Mouse (Mus musculus): ENCODE results near the gene Sash3. TPM values are rescaled to one million over a fixed set of nuclear protein-coding genes. Genes with fewer than 3 reads are reported as not detected.
"Not testable (repeated sequence)": the region's sequence is repeated elsewhere in the genome, so short reads cannot be mapped to it uniquely, and the experiment has no call there.

Gene Sash3
- polyA plus RNA-seq, 1 experiment from 2014 or later: 1.7 TPM

- Histone ChIP-seq H3K27ac (ENCODE audit: low read length) (no peak overlapping the region), H3K36me3 (ENCODE audit: insufficient read depth, low read length) (no peaks in the 10 kb centered on the region), H3K9me3 (ENCODE audit: low read length) (no peaks in the 10 kb centered on the region), H3K9ac (replicated peaks; ENCODE audit: low read length) (no peak overlapping the region), H3K4me1 (ENCODE audit: insufficient read depth, low read length) (no peaks in the 10 kb centered on the region), H3K4me3 (ENCODE audit: low read length) (no peak overlapping the region), H3K27me3 (ENCODE audit: insufficient read depth, low read length) (no peaks in the 10 kb centered on the region), H3K4me2 (replicated peaks; ENCODE audit: low read depth, low read length) (no peak overlapping the region)
- no peak for ATAC-seq (ENCODE audit: low FRiP score, low TSS enrichment)
- WGBS: 90% methylated on average over 2 of the region's 2 CpGs
These were observed 52.8 kb downstream of the Sash3 start for GRCm38 (mm10) chrX:48199026-48199425.

DNA sequence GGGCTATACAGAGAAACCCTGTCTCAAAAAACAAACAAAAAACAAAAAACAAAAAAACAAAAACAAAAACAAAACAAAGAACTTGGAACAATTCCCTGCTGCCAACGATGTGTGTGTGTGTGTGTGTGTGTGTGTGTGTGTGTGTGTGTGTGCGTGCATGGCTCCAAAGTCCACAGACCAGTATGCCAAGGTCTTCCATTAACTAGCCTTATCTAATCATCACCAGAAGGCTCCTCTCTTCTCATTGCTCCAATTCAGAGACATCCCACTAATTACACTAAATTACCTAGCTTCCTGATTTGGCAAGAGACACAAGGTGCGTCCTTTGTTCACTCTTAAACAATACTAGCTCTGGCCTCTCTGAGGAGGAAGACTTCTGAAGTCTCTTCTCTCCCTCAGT, 54.5 kb downstream of the Sash3 start:
- Histone ChIP-seq H3K4me2 (replicated peaks; ENCODE audit: low read depth, low read length) (no peak overlapping the region), H3K4me3 (ENCODE audit: low read length) (no peak overlapping the region), H3K4me1 (ENCODE audit: insufficient read depth, low read length) (no peaks in the 10 kb centered on the region), H3K27me3 (ENCODE audit: insufficient read depth, low read length) (no peaks in the 10 kb centered on the region), H3K36me3 (ENCODE audit: insufficient read depth, low read length) (no peaks in the 10 kb centered on the region), H3K27ac (ENCODE audit: low read length) (no peak overlapping the region), H3K9ac (replicated peaks; ENCODE audit: low read length) (no peak overlapping the region), H3K9me3 (ENCODE audit: low read length) (no peaks in the 10 kb centered on the region)
- WGBS: 78% methylated on average over 3 of the region's 3 CpGs
- no peak for ATAC-seq (ENCODE audit: low FRiP score, low TSS enrichment)

- ATAC-seq (ENCODE audit: low FRiP score, low TSS enrichment): no peak
- Histone ChIP-seq H3K36me3 (ENCODE audit: insufficient read depth, low read length) (no peaks in the 10 kb centered on the region), H3K27me3 (ENCODE audit: insufficient read depth, low read length) (no peaks in the 10 kb centered on the region), H3K4me2 (replicated peaks; ENCODE audit: low read depth, low read length) (no peak overlapping the region), H3K4me3 (ENCODE audit: low read length) (no peak overlapping the region), H3K9me3 (ENCODE audit: low read length) (no peaks in the 10 kb centered on the region), H3K27ac (ENCODE audit: low read length) (no peak overlapping the region), H3K4me1 (ENCODE audit: insufficient read depth, low read length) (no peaks in the 10 kb centered on the region), H3K9ac (replicated peaks; ENCODE audit: low read length) (no peak overlapping the region)
- WGBS: 85% methylated on average over 7 of the region's 7 CpGs
These were observed 55.7 kb downstream of the Sash3 start for GRCm38 (mm10) chrX:48201973-48202372.

GRCm38 (mm10) chrX:48202436-48202835, 56.2 kb downstream of the Sash3 start:
- no peak for ATAC-seq (ENCODE audit: low FRiP score, low TSS enrichment)
- Histone ChIP-seq H3K9ac (replicated peaks; ENCODE audit: low read length) (no peak overlapping the region), H3K4me2 (replicated peaks; ENCODE audit: low read depth, low read length) (no peak overlapping the region), H3K36me3 (ENCODE audit: insufficient read depth, low read length) (no peaks in the 10 kb centered on the region), H3K9me3 (ENCODE audit: low read length) (no peaks in the 10 kb centered on the region), H3K27me3 (ENCODE audit: insufficient read depth, low read length) (no peaks in the 10 kb centered on the region), H3K4me1 (ENCODE audit: insufficient read depth, low read length) (peaks cover 3% of the 10 kb centered on the region; the same call in 1 of the 2 replicates), H3K27ac (ENCODE audit: low read length) (no peak overlapping the region), H3K4me3 (ENCODE audit: low read length) (no peak overlapping the region)
- 91% methylated on average over 7 of the region's 7 CpGs for WGBS

GRCm38 (mm10) chrX:48202995-48203394, 56.8 kb downstream of the Sash3 start:
- Histone ChIP-seq H3K9me3 (ENCODE audit: low read length) (no peaks in the 10 kb centered on the region), H3K36me3 (ENCODE audit: insufficient read depth, low read length) (no peaks in the 10 kb centered on the region), H3K4me3 (ENCODE audit: low read length) (no peak overlapping the region), H3K4me1 (ENCODE audit: insufficient read depth, low read length) (peaks cover 5% of the 10 kb centered on the region; the same call in 1 of the 2 replicates), H3K27ac (ENCODE audit: low read length) (no peak overlapping the region), H3K4me2 (replicated peaks; ENCODE audit: low read depth, low read length) (no peak overlapping the region), H3K27me3 (ENCODE audit: insufficient read depth, low read length) (no peaks in the 10 kb centered on the region), H3K9ac (replicated peaks; ENCODE audit: low read length) (no peak overlapping the region)
- no peak for ATAC-seq (ENCODE audit: low FRiP score, low TSS enrichment)
- 81% methylated on average over 4 of the region's 4 CpGs for WGBS

DNA sequence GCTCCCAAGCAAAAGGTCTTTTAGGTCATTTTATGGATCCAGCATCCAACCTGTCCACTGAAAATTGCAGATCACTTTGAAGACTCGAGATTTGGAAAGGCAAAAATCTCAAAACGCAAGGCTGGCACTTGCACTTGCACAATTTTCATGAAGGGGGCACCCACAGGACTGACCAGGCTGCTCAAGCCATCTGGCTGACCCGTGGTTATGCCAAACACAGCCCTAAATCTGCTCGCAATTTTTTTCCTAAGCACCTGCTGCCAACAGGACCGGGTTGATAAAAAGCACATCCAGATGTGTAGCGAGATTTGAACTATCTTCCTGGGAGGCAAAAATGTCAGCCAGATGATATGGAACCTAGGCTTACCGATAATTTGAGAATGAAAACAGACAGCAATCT, 57.5 kb downstream of the Sash3 start:
- 74% methylated on average over 7 of the region's 7 CpGs for whole genome bisulfite sequencing
- Histone ChIP-seq H3K9me3 (ENCODE audit: low read length) (no peaks in the 10 kb centered on the region), H3K27me3 (ENCODE audit: insufficient read depth, low read length) (no peaks in the 10 kb centered on the region), H3K9ac (replicated peaks; ENCODE audit: low read length) (no peak overlapping the region), H3K4me1 (ENCODE audit: insufficient read depth, low read length) (peaks cover 5% of the 10 kb centered on the region; the same call in 1 of the 2 replicates), H3K27ac (ENCODE audit: low read length) (no peak overlapping the region), H3K4me3 (ENCODE audit: low read length) (no peak overlapping the region), H3K4me2 (replicated peaks; ENCODE audit: low read depth, low read length) (no peak overlapping the region), H3K36me3 (ENCODE audit: insufficient read depth, low read length) (no peaks in the 10 kb centered on the region)
- ATAC-seq (ENCODE audit: low FRiP score, low TSS enrichment): no peak

DNA sequence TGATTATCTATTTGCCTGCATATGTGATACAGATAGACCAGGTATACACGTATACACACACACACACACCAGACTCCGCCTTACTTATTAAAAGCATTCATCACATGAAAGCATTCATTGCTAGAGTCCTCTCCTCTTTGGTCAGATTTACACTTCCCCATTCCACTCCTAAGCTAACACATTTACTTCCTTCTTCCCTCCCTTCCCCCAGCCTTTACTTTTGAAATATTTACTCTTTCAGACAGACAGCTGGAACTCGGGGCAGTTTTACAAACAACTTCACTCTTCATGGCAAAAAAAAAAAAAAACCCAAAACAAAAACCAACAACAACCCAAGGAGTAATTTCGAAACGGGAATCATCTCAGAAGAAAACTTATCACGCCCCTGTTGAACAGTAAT, 58.2 kb downstream of the Sash3 start:
- no peak overlapping the region for H3K27ac ChIP-seq (ENCODE audit: low read length)

GRCm38 (mm10) chrX:48207761-48208487, 61.7 kb downstream of the Sash3 start:
- H3K27ac ChIP-seq (ENCODE audit: low read length): peak overlapping the region; percentile 55; the same call in 1 of the 2 replicates
- peak overlapping the region; percentile 60 for H3K4me3 ChIP-seq (ENCODE audit: low read length)
- no peaks in the 10 kb centered on the region for H3K9me3 ChIP-seq (ENCODE audit: low read length)
- H3K4me1 ChIP-seq (ENCODE audit: insufficient read depth, low read length): peaks cover 5% of the 10 kb centered on the region; the same call in 1 of the 2 replicates
- WGBS: 13% methylated on average over 34 of the region's 36 CpGs
- peak overlapping the region; percentile 57 for H3K4me2 ChIP-seq (replicated peaks; ENCODE audit: low read depth, low read length)
- no peaks in the 10 kb centered on the region for H3K36me3 ChIP-seq (ENCODE audit: insufficient read depth, low read length)
- peak; percentile 80 for ATAC-seq (ENCODE audit: low FRiP score, low TSS enrichment)
- H3K9ac ChIP-seq (replicated peaks; ENCODE audit: low read length): peak overlapping the region; percentile 75
- no peaks in the 10 kb centered on the region for H3K27me3 ChIP-seq (ENCODE audit: insufficient read depth, low read length)

More for the DNA sequence above, 58.2 kb downstream of the Sash3 start:
- Histone ChIP-seq H3K27me3 (ENCODE audit: insufficient read depth, low read length) (no peaks in the 10 kb centered on the region), H3K9me3 (ENCODE audit: low read length) (no peaks in the 10 kb centered on the region), H3K4me2 (replicated peaks; ENCODE audit: low read depth, low read length) (no peak overlapping the region), H3K36me3 (ENCODE audit: insufficient read depth, low read length) (no peaks in the 10 kb centered on the region), H3K4me1 (ENCODE audit: insufficient read depth, low read length) (peaks cover 5% of the 10 kb centered on the region; the same call in 1 of the 2 replicates), H3K4me3 (ENCODE audit: low read length) (no peak overlapping the region), H3K9ac (replicated peaks; ENCODE audit: low read length) (no peak overlapping the region)
- no peak for ATAC-seq (ENCODE audit: low FRiP score, low TSS enrichment)
- WGBS: 70% methylated on average over 6 of the region's 6 CpGs

DNA sequence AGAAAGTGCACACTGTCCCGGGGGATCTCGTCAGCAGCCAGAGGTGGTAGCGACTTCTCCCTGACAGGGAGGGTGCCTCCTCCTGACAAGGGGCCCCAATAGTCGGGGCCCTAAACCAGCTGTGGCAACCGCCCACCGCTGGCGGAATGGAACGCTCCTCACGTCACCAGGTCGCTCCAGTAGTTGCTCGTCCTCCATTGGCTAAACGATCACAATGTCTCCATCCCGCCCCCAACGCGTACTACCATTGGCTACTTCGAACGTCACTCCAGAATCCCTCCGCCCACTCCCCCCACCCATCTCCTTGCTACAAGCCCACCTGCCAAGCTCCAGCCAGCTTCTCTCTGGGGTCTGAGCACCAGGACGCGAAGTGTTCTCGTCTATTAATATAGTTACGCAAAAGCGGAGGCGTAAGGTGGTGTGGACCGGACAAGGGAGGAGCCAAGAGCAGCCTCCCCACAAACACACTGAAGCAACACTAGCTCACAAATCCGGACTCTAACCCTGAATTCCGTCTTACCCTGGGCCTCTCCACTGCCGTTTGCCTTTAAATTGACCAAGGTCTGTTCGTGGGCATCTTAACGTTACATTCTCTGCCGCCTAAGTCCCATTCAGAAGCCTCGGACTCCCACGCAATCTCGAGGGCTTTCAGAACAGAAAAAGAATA, 62.4 kb downstream of the Sash3 start, which contains the start of gene Zdhhc9:
Zdhhc9 (minus strand) TSS at position 360 of the 667 bp plus-strand sequence.
- H3K4me3 ChIP-seq (ENCODE audit: low read length): peak within 1 kb of the TSS; percentile 60
- 21% methylated on average over 34 of the region's 34 CpGs for WGBS
- peak within 1 kb of the TSS; percentile 55; the same call in 1 of the 2 replicates for H3K27ac ChIP-seq (ENCODE audit: low read length)
- peak within 1 kb of the TSS; percentile 75 for H3K9ac ChIP-seq (replicated peaks; ENCODE audit: low read length)
- no peaks in the 10 kb centered on the region for H3K9me3 ChIP-seq (ENCODE audit: low read length)
- H3K36me3 ChIP-seq (ENCODE audit: insufficient read depth, low read length): no peaks in the 10 kb centered on the region
- H3K27me3 ChIP-seq (ENCODE audit: insufficient read depth, low read length): no peaks in the 10 kb centered on the region
- peak; percentile 98 for ATAC-seq (ENCODE audit: low FRiP score, low TSS enrichment)
- H3K4me1 ChIP-seq (ENCODE audit: insufficient read depth, low read length): peaks cover 5% of the 10 kb centered on the region; the same call in 1 of the 2 replicates
- peak within 1 kb of the TSS; percentile 57 for H3K4me2 ChIP-seq (replicated peaks; ENCODE audit: low read depth, low read length)

GRCm38 (mm10) chrX:48209746-48210145, 63.5 kb downstream of the Sash3 start:
- ATAC-seq (ENCODE audit: low FRiP score, low TSS enrichment): not testable (repeated sequence)

More at GRCm38 (mm10) chrX:48209746-48210145, 63.5 kb downstream of the Sash3 start:
- H3K36me3 ChIP-seq (ENCODE audit: insufficient read depth, low read length); H3K4me1 ChIP-seq (ENCODE audit: insufficient read depth, low read length); H3K9ac ChIP-seq (replicated peaks; ENCODE audit: low read length); H3K4me3 ChIP-seq (ENCODE audit: low read length); H3K9me3 ChIP-seq (ENCODE audit: low read length); H3K27ac ChIP-seq (ENCODE audit: low read length); H3K4me2 ChIP-seq (replicated peaks; ENCODE audit: low read depth, low read length); H3K27me3 ChIP-seq (ENCODE audit: insufficient read depth, low read length): not testable (repeated sequence)
- 93% methylated on average over 2 of the region's 4 CpGs for WGBS

Data from kidney, embryonic 16.5 days (tissue).